Mouse (Mus musculus) embryonic facial prominence, embryonic 12.5 days (tissue): ENCODE measurements around the gene Srrd. TPM values are rescaled to one million over a fixed set of nuclear protein-coding genes. Genes with fewer than 3 reads are reported as not detected.

ENCODE experiments used
- ATAC-seq: fragments of 200-750 bp; cut with Nextera tagmentation; 2 replicates; pipeline ENCODE4 v1.8.0; 2017; ENCODE audit not compliant: insufficient number of reproducible peaks, insufficient read depth, low FRiP score, low TSS enrichment
- H3K27ac ChIP-seq: fragments of 300-500 bp; sonication (generic); 2 replicates; pipeline ENCODE4 v1.5.1; 2016; ENCODE audit warnings: mild to moderate bottlenecking
- H3K27me3 ChIP-seq: fragments of 300-500 bp; sonication (generic); 2 replicates; pipeline ENCODE4 v1.6.1; 2016; ENCODE audit warnings: mild to moderate bottlenecking, moderate library complexity
- H3K36me3 ChIP-seq: fragments of 300-500 bp; sonication (generic); 2 replicates; pipeline ENCODE4 v1.6.1; 2016; ENCODE audit warnings: mild to moderate bottlenecking
- H3K4me1 ChIP-seq: fragments of 300-500 bp; sonication (generic); 2 replicates; pipeline ENCODE4 v1.6.1; 2016
- H3K4me2 ChIP-seq: fragments of 300-500 bp; sonication (generic); replicated peaks from 2 replicates; pipeline ENCODE4 v1.6.1; 2016; ENCODE audit warnings: mild to moderate bottlenecking, moderate library complexity
- H3K4me3 ChIP-seq: fragments of 300-500 bp; sonication (generic); 2 replicates; pipeline ENCODE4 v1.5.1; 2016; ENCODE audit warnings: mild to moderate bottlenecking
- H3K9ac ChIP-seq: fragments of 300-500 bp; sonication (generic); 2 replicates; pipeline ENCODE4 v1.6.1; 2016; ENCODE audit warnings: mild to moderate bottlenecking, moderate library complexity
- H3K9me3 ChIP-seq: fragments of 300-500 bp; sonication (generic); 2 replicates; pipeline ENCODE4 v1.6.1; 2016; ENCODE audit warnings: mild to moderate bottlenecking, moderate library complexity
- WGBS: fragments of 180-500 bp; shearing (Covaris S2); methylation state at CpG from one replicate; pipeline ENCODE4 v1.1.7; 2016; 5-methylcytosine and 5-hydroxymethylcytosine counted together
- polyA plus RNA-seq: library from polyadenylated mRNA; unstranded; fragments of >200 nt; fragmentation: Nextera tagmentation; extraction: Ambion mirVana; gene quantifications from 2 replicates; pipeline ENCODE4 v1.2.1, GENCODE M21; 2016

Srrd gene
- polyA plus RNA-seq: 54.2 and 57.1 TPM in 2 replicates

DNA sequence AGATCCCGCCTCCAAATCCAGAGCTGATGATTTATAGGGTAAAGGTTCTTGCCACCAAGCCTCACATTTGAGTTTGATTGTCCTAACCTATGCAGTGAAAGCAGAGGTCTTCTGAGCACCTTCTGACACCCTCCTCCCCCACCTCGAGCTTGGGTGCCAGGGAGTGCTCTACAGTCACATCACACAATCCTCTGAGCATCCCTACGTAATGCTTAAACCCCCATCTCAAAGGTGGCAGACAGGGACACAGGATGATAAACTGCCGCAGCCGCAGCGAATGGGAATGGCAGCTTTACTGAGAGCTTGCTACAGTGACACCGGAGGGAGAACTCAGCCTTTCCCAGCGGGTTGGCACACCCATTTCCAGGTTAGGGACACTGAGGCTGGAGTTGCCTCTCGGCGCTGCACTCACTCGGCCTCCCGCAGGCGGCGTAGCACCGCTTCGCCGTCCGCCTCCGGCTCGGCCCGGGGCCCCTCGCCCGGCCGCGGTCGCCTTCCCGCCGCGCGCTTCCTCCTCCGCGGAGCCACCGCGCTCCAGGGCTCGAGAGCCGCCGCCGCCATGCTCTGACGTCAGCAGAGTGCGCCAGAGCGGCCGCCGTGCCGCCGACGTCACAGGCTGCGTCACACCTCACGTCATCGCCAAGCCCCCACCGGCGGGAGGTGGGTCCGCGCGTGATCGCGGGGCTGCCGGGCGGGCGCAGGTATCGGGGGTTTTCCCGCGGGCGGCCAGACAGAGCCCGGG lies at the start of gene Srrd, which contains the start of gene Hps4:
TSS of gene Srrd (minus strand) at position 578 of the 742 bp plus-strand sequence.
TSS of gene Hps4 (plus strand) at position 621 of the 742 bp plus-strand sequence.
- Histone ChIP-seq H3K27ac (peak within 1 kb of the TSS; percentile 51; the same call in 1 of the 2 replicates), H3K4me2 (peak within 1 kb of the TSS; percentile 85), H3K27me3 (no peaks in the 10 kb centered on the region), H3K9me3 (no peaks in the 10 kb centered on the region), H3K4me1 (peaks cover 23% of the 10 kb centered on the region), H3K36me3 (peaks cover 30% of the 10 kb centered on the region), H3K4me3 (peak within 1 kb of the TSS; percentile 79), H3K9ac (peak within 1 kb of the TSS; percentile 82)
- ATAC-seq: no peak
- 2% methylated on average over 61 of the region's 64 CpGs for WGBS

- Histone ChIP-seq H3K4me1 (peaks cover 20% of the 10 kb centered on the region), H3K36me3 (peaks cover 25% of the 10 kb centered on the region), H3K9me3 (no peaks in the 10 kb centered on the region), H3K27me3 (peaks cover 35% of the 10 kb centered on the region), H3K27ac (no peak overlapping the region), H3K9ac (no peak overlapping the region), H3K4me3 (no peak overlapping the region), H3K4me2 (no peak overlapping the region)
- 66% methylated on average over 27 of the region's 27 CpGs for WGBS
- ATAC-seq: no peak
These were observed 49.0 kb upstream of the Srrd start for GRCm38 (mm10) chr5:112391676-112392323.

DNA sequence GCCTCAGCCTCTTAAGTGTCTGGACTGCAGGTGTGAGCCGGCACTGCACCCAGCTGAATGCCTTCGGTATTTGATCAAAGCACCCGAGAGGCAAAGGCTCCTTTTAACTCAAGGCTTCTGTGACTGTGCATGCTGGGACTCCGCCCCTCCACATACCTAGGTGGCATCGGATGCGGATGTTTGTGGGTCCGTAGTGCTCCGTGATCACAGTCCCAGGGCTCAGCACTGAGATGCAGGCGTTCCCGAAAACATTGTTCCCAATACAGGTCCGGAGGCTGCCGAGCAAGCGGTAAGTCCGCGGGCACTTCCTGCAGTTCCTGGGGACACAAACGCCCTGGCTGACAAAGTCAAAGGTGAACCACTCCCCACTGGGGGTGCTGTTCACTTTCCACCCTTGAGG lies 48.2 kb upstream of the Srrd start:
- H3K9me3 ChIP-seq: no peaks in the 10 kb centered on the region
- H3K36me3 ChIP-seq: peaks cover 33% of the 10 kb centered on the region
- H3K4me1 ChIP-seq: peaks cover 20% of the 10 kb centered on the region
- H3K27ac ChIP-seq: no peak overlapping the region
- no peak for ATAC-seq
- no peak overlapping the region for H3K9ac ChIP-seq
- H3K4me2 ChIP-seq: no peak overlapping the region
- no peak overlapping the region for H3K4me3 ChIP-seq
- 59% methylated on average over 16 of the region's 16 CpGs for WGBS
- H3K27me3 ChIP-seq: peaks cover 35% of the 10 kb centered on the region

DNA sequence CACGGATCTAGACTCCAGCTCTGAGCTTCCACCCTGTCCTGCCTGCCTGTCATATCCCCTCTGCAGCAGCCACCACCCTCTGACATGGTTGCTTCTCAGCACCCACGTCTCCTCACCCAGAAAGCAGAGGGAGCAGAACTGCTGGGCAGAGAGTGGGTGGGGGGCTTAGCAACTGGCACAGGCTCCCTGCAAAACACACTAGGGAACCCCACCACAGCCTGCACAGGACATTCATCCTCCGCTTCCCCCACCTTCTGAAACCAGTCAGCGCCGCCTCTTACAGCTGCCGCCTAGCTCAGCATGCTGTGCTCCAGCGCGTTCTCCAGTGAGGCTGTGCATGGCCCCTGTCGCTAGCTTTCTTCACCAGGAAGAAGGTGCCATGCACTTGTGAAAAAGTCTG lies 46.5 kb upstream of the Srrd start:
- Histone ChIP-seq H3K4me1 (peaks cover 10% of the 10 kb centered on the region), H3K36me3 (peaks cover 44% of the 10 kb centered on the region), H3K4me2 (no peak overlapping the region), H3K4me3 (no peak overlapping the region), H3K9ac (no peak overlapping the region), H3K27me3 (peaks cover 35% of the 10 kb centered on the region), H3K9me3 (no peaks in the 10 kb centered on the region), H3K27ac (no peak overlapping the region)
- 82% methylated on average over 9 of the region's 9 CpGs for WGBS
- ATAC-seq: no peak

DNA sequence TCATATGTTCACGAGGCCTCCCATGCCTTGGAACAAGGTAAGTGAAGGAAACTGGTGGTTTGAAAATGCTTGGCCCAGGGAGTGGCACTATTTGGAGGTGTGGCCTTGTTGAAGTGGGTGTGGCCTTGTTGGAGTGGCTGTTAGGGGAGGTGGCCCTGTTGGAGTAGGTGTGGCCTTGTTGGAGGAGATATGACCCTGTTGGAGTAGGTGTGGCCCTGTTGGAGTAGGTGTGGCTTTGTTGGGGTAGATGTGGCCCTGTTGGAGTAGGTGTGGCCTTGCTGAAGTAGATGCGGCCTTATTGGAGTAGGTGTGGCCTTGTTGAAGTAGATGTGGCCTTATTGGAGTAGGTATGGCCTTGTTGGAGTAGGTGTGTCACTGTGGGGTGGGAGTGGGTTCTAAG lies 43.1 kb upstream of the Srrd start:
- WGBS: 87% methylated on average over 2 of the region's 2 CpGs
- Histone ChIP-seq H3K36me3 (peaks cover 35% of the 10 kb centered on the region), H3K27me3 (peaks cover 2% of the 10 kb centered on the region; the same call in 1 of the 2 replicates), H3K27ac (no peak overlapping the region), H3K9me3 (no peaks in the 10 kb centered on the region), H3K4me1 (peaks cover 8% of the 10 kb centered on the region; the same call in 1 of the 2 replicates), H3K4me3 (no peak overlapping the region), H3K9ac (no peak overlapping the region), H3K4me2 (no peak overlapping the region)
- ATAC-seq: no peak

DNA sequence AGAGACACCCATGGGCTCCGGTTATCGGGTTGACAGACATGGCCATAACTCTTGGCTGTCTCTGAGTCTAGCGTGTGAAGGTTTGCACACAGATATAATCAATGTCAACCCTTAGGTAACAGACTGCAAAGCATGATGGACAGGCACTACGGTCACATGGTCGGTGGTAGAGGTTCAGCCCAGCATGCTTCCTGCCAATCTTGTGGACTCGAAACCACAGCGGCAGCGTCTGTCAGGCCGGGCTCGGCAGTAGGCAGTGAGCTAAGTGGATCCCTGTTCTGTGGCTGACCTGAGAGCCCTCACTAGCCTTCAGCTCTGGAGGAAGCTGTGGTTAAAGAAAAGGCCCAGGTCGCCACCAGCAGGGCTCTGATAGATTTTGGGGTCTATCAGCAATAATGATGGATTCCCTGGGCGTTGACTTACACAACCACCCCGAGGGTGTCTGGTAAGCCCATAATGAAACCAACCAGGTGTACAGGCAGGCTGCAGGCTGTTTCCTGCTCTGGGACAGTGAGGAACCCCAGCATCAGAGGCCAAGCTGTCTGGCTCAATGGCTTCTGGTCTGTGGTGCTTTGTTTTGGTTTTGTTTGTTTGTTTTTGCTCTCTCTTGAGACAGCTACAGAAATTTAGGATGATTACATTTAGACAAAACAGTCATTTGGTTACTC lies 42.1 kb upstream of the Srrd start:
- Histone ChIP-seq H3K4me1 (peaks cover 8% of the 10 kb centered on the region; the same call in 1 of the 2 replicates), H3K27me3 (no peaks in the 10 kb centered on the region), H3K9ac (no peak overlapping the region), H3K36me3 (peaks cover 36% of the 10 kb centered on the region; the same call in 1 of the 2 replicates), H3K4me2 (no peak overlapping the region), H3K4me3 (no peak overlapping the region), H3K9me3 (no peaks in the 10 kb centered on the region), H3K27ac (no peak overlapping the region)
- ATAC-seq: no peak
- 88% methylated on average over 13 of the region's 13 CpGs for WGBS

DNA sequence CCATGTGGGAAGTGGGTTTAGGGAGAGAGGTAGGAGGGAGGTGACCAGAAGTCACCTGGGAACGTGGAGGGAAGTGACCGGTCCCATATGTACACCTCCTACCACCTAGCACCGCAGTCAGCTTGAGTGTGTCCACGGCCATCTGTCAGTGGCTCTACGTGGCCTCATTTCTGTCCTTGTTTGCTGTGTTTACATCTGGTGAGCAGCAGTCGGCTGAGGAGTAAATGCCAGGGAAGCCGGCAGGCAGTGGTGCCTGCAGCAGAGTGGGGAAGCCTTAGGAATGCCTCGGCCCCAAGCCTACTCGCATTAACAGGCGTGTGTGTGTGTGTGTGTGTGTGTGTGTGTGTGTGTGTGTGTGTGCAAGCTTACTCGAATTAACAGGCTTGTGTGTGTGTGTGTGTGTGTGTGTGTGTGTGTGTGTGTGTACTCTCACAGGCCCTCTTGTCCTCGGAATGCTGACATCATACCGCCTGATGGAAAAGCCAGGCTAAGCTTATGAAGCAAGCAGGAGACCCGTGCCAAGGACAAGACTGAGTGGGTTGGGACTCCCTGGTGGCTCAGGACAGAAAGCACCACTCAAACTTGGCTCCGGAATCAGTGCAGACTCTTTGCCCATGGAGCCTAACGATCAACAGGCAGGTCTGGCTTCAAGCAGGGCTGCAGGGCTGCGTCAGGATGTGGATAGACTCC lies 39.9 kb upstream of the Srrd start:
- WGBS: 51% methylated on average over 16 of the region's 17 CpGs
- Histone ChIP-seq H3K4me1 (peaks cover 8% of the 10 kb centered on the region; the same call in 1 of the 2 replicates), H3K9me3 (no peaks in the 10 kb centered on the region), H3K27me3 (no peaks in the 10 kb centered on the region), H3K4me2 (no peak overlapping the region), H3K9ac (no peak overlapping the region), H3K4me3 (no peak overlapping the region), H3K27ac (peak overlapping the region; percentile 46; the same call in 1 of the 2 replicates), H3K36me3 (peaks cover 47% of the 10 kb centered on the region; the same call in 1 of the 2 replicates)
- no peak for ATAC-seq

DNA sequence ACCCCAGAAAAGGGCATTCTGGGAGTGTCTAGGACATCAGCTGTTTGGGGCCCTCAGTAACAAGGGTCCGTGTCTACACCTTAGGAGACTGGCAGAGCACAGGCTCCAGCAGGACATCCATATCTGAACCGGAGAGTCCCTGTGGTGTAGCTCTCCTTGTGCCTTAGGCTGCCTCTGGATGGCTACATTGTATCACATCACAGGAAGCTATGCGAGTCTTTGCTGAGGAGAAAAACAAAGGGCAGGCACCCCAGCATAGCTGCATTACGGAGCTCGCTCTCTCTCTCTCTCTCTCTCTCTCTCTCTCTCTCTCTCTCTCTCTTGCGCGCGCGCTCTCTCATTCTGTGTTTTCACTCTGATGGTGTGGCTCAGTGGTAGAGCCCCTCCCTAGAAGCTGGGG lies 39.2 kb upstream of the Srrd start:
- H3K36me3 ChIP-seq: peaks cover 54% of the 10 kb centered on the region
- ATAC-seq: no peak
- 53% methylated on average over 9 of the region's 9 CpGs for WGBS

DNA sequence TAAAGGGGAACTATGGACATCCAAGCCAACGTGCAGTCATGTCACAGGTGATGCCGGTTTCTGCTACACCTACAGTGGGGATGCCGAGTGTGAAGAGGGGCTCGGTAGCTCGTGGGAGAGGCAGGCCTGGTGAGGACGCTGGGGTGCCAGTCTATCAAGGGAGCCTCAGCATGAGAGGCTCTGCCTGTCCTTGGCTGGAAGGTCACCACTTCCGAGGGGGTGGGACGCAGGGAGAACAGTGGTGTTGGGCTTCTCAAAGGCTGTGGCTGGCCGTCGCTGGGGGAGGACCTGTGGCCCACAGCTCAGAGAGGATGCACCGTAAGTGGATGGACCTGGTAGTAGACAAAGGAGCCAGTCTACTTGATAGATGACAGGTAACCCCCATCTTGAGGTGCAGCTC lies 38.3 kb upstream of the Srrd start:
- Histone ChIP-seq H3K9me3 (no peaks in the 10 kb centered on the region), H3K27ac (no peak overlapping the region), H3K36me3 (peaks cover 48% of the 10 kb centered on the region), H3K4me2 (no peak overlapping the region), H3K4me3 (no peak overlapping the region), H3K9ac (no peak overlapping the region), H3K4me1 (peaks cover 8% of the 10 kb centered on the region; the same call in 1 of the 2 replicates), H3K27me3 (no peaks in the 10 kb centered on the region)
- ATAC-seq: no peak
- 85% methylated on average over 11 of the region's 11 CpGs for WGBS

More for the DNA sequence above, 39.2 kb upstream of the Srrd start:
- Histone ChIP-seq H3K27ac (no peak overlapping the region), H3K4me1 (peaks cover 8% of the 10 kb centered on the region; the same call in 1 of the 2 replicates), H3K9me3 (no peaks in the 10 kb centered on the region), H3K4me3 (no peak overlapping the region), H3K9ac (no peak overlapping the region), H3K27me3 (no peaks in the 10 kb centered on the region), H3K4me2 (no peak overlapping the region)

DNA sequence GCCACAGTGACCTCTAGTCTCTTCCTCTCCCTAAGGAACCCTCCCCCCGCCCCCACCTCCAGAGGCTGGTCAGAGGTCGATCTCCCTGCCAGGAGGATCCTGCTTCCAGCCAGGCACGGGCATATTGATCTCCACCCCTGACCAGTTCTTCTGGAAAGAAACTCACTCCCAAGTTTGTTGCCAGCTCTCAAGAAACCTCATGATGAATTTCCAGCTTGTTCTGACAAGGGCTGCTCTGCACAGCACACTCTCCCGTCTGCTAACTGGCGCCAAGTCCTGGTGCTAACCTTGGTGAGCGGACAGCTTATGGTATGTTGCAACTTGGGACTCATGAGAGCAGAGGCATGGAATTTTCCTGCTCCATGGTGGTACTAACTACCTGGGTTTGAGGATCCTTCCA lies 35.9 kb upstream of the Srrd start:
- Histone ChIP-seq H3K36me3 (peaks cover 59% of the 10 kb centered on the region), H3K9me3 (no peaks in the 10 kb centered on the region), H3K4me3 (no peak overlapping the region), H3K9ac (no peak overlapping the region), H3K4me2 (no peak overlapping the region), H3K4me1 (peaks cover 8% of the 10 kb centered on the region; the same call in 1 of the 2 replicates), H3K27ac (no peak overlapping the region), H3K27me3 (no peaks in the 10 kb centered on the region)
- 72% methylated on average over 6 of the region's 6 CpGs for WGBS
- ATAC-seq: no peak

DNA sequence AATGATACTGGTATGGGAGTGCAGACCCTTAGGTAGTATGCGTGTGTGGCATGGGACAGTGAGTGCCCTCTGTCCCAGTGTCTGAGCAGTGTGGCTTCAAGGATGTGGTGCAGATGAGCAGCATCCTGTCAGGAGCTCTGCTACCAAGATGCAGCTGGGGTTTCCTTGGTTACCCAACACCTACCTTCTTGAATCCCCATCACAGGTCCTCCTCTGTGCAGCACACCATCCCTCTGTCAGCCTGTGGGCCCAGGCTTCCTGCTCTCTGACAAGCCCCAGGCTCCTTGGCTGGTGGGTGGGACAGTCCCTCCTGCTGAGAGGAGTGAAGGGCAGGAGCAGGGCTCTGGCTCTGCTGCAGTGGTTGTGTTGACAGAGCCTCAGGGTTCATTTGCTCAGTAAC lies 34.5 kb upstream of the Srrd start:
- Histone ChIP-seq H3K27ac (no peak overlapping the region), H3K4me1 (peaks cover 6% of the 10 kb centered on the region; the same call in 1 of the 2 replicates), H3K27me3 (no peaks in the 10 kb centered on the region), H3K4me3 (no peak overlapping the region), H3K4me2 (no peak overlapping the region), H3K9ac (no peak overlapping the region), H3K9me3 (no peaks in the 10 kb centered on the region), H3K36me3 (peaks cover 71% of the 10 kb centered on the region)
- 93% methylated on average over 1 of the region's 1 CpGs for WGBS
- ATAC-seq: no peak
